Mouse (Mus musculus) midbrain, embryonic 12.5 days (tissue): ENCODE measurements around the gene Elavl2. TPM values are rescaled to one million over a fixed set of nuclear protein-coding genes. Genes with fewer than 3 reads are reported as not detected.

Experiments used
- ATAC-seq: fragments of 200-750 bp; cut with Nextera tagmentation; 2 replicates; pipeline ENCODE4 v1.8.0; 2017; ENCODE audit warnings: low read depth, moderate TSS enrichment, moderate library complexity; ENCODE audit not compliant: low FRiP score
- H3K27ac ChIP-seq: fragments of 300-500 bp; sonication (generic); replicated peaks from 2 replicates; pipeline ENCODE4 v1.5.1; 2016; ENCODE audit warnings: mild to moderate bottlenecking
- H3K27me3 ChIP-seq: fragments of 300-500 bp; sonication (generic); 2 replicates; pipeline ENCODE4 v1.6.1; 2016; ENCODE audit warnings: mild to moderate bottlenecking
- H3K36me3 ChIP-seq: fragments of 300-500 bp; sonication (generic); 2 replicates; pipeline ENCODE4 v1.6.1; 2016
- H3K4me1 ChIP-seq: fragments of 300-500 bp; sonication (generic); 2 replicates; pipeline ENCODE4 v1.6.1; 2016
- H3K4me2 ChIP-seq: fragments of 300-500 bp; sonication (generic); replicated peaks from 2 replicates; pipeline ENCODE4 v1.6.1; 2016; ENCODE audit warnings: mild to moderate bottlenecking, moderate library complexity
- H3K4me3 ChIP-seq: fragments of 300-500 bp; sonication (generic); 2 replicates; pipeline ENCODE4 v1.5.1; 2016; ENCODE audit warnings: mild to moderate bottlenecking
- H3K9ac ChIP-seq: fragments of 300-500 bp; sonication (generic); replicated peaks from 2 replicates; pipeline ENCODE4 v1.6.1; 2016; ENCODE audit warnings: mild to moderate bottlenecking, moderate library complexity
- H3K9me3 ChIP-seq: fragments of 300-500 bp; sonication (generic); 2 replicates; pipeline ENCODE4 v1.6.1; 2016; ENCODE audit warnings: mild to moderate bottlenecking
- WGBS: fragments of 180-500 bp; shearing (Covaris S2); methylation state at CpG from one replicate; pipeline ENCODE4 v1.1.7; 2016; 5-methylcytosine and 5-hydroxymethylcytosine counted together
- polyA plus RNA-seq: library from polyadenylated mRNA; unstranded; fragments of >200 nt; fragmentation: Nextera tagmentation; extraction: Ambion mirVana; gene quantifications from 2 replicates; pipeline ENCODE4 v1.2.1, GENCODE M21; 2016

Elavl2 gene
- polyA plus RNA-seq, 1 experiment from 2014 or later: 92.1 TPM

DNA sequence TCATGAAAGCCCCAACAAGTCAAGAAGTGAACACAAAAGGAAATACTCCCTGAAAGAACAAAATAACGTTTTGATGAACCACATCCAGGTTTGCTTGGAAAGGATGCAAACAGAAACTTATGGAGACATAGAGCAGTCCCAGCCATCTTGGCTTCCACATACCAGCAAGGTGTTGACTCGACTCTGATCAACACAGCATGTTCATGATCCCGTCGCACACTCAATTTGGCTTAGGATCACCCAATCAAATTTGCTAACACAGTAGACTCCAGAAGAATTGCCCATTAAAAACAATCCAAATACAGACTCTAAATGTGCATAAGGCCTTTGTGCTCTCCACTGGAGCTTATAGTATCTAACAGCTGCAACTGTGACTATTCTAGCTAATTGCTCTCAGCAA, 156.7 kb downstream of the Elavl2 start:
- whole genome bisulfite sequencing: 91% methylated on average over 4 of the region's 4 CpGs
- Histone ChIP-seq H3K27me3 (no peaks in the 10 kb centered on the region), H3K4me3 (no peak overlapping the region), H3K4me1 (no peaks in the 10 kb centered on the region; the same call in 1 of the 2 replicates), H3K9ac (no peak overlapping the region), H3K27ac (no peak overlapping the region), H3K4me2 (no peak overlapping the region), H3K36me3 (0 out of 2 replicates have a peak, but pooled peaks cover 5% of the 10 kb centered on the region), H3K9me3 (no peaks in the 10 kb centered on the region)
- ATAC-seq: no peak

DNA sequence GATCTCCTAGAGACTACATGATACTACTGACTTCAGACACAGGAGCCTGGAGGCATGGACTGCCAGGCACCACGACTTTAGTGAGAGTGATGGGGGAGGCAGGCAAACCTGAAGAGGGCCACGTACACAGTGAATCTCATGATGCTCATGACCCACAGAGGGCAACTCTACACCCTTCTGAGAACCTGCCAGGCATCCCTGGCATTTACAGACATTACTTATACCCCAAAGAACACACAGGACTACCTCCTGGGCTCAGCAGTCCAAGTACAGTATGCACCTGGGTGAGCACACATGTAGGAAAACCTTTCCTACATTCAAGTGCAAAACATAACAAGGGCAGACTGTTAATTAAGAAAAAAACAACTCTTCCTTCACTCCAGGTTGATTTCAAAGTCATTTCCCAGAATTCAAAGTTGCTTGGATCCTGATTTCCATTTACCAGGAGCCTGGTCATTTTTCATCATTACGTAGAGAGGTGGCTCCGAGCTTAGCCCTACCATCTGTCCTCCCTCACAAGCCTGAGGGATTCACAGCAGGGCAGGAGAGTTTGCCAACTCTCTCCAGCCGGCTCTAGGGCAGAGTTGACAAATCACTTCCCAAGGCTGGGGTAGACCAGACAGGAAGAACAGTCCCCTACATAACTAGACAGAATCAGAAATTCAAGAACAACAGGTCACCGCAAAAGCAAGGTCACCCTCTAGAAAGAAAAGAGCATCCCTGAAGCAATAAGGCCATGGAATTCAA, 161.7 kb downstream of the Elavl2 start:
- Histone ChIP-seq H3K4me2 (no peak overlapping the region), H3K9me3 (no peaks in the 10 kb centered on the region), H3K4me1 (peaks cover 12% of the 10 kb centered on the region), H3K9ac (no peak overlapping the region), H3K27me3 (no peaks in the 10 kb centered on the region), H3K27ac (no peak overlapping the region), H3K4me3 (no peak overlapping the region), H3K36me3 (0 out of 2 replicates have a peak, but pooled peaks cover 5% of the 10 kb centered on the region)
- WGBS: 81% methylated on average over 6 of the region's 6 CpGs
- no peak for ATAC-seq

DNA sequence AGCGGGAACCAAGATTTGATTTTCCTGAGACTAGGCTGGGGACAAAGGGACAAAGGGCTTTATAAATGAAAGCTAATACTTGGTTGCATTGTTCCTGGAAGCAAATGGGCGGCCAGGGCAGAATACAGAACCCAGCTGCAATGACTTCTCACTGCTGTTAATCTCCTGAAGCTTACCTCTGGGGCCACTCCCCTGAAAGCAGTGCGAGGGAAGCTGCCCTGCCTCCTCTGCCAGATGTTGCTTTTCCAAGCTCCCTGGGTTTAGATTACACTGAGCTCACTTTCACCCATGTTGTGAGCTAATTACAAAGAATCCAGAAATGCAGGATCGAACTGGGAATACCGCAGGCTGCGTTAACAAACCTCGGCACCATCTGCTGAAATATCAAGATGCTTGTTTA, 163.6 kb downstream of the Elavl2 start:
- Histone ChIP-seq H3K27ac (peak overlapping the region; percentile 44), H3K9ac (no peak overlapping the region), H3K27me3 (no peaks in the 10 kb centered on the region), H3K4me2 (no peak overlapping the region), H3K4me1 (peaks cover 12% of the 10 kb centered on the region), H3K4me3 (no peak overlapping the region), H3K9me3 (no peaks in the 10 kb centered on the region), H3K36me3 (0 out of 2 replicates have a peak, but pooled peaks cover 5% of the 10 kb centered on the region)
- ATAC-seq: peak; percentile 53; the same call in 1 of the 2 replicates
- 9% methylated on average over 7 of the region's 7 CpGs for WGBS

DNA sequence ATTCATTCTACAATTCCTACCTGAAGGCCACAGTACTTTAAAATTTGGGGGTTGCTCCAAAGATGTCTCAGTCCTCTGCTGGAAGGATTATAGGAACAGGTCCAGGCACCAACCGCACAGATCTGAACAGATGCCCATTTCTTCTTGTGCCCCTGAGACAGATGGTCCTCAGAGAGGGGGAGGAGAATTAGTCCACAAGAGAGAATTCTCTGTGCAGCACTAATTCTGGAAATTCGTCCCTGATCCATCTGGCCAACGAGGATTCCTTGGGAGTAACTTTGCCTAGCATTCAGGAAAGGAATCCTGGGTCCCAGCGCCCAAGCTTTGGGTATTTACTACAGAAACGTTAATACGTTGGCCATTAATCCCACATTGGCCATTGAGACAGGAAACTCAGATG, 165.6 kb downstream of the Elavl2 start:
- Histone ChIP-seq H3K9ac (no peak overlapping the region), H3K4me2 (no peak overlapping the region), H3K4me3 (no peak overlapping the region), H3K27ac (no peak overlapping the region), H3K9me3 (no peaks in the 10 kb centered on the region), H3K4me1 (peaks cover 12% of the 10 kb centered on the region), H3K27me3 (no peaks in the 10 kb centered on the region), H3K36me3 (0 out of 2 replicates have a peak, but pooled peaks cover 9% of the 10 kb centered on the region)
- ATAC-seq: no peak
- WGBS: 67% methylated on average over 6 of the region's 6 CpGs

DNA sequence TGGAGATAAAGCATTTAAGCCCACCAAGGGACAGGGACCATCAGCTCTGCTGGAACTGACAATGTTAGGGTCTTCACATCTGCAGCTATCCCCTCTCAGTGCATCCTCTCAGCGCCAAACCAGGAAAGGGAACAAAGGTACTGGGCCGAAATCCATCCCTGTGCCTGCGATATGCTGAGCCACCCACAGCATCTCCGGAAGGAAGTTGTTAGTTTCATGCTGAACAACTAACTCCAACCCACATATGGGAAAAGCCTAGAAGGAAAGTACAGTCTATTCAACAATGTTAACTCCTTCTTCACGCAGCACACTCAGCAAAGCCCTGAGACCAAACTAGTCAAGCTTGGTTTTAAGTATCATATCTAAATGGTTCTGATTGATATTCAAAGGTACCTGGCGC, 167.0 kb downstream of the Elavl2 start:
- Histone ChIP-seq H3K4me2 (no peak overlapping the region), H3K4me1 (peaks cover 10% of the 10 kb centered on the region), H3K9ac (no peak overlapping the region), H3K9me3 (no peaks in the 10 kb centered on the region), H3K4me3 (no peak overlapping the region), H3K36me3 (0 out of 2 replicates have a peak, but pooled peaks cover 14% of the 10 kb centered on the region), H3K27ac (no peak overlapping the region), H3K27me3 (no peaks in the 10 kb centered on the region)
- no peak for ATAC-seq
- WGBS: 92% methylated on average over 6 of the region's 6 CpGs

DNA sequence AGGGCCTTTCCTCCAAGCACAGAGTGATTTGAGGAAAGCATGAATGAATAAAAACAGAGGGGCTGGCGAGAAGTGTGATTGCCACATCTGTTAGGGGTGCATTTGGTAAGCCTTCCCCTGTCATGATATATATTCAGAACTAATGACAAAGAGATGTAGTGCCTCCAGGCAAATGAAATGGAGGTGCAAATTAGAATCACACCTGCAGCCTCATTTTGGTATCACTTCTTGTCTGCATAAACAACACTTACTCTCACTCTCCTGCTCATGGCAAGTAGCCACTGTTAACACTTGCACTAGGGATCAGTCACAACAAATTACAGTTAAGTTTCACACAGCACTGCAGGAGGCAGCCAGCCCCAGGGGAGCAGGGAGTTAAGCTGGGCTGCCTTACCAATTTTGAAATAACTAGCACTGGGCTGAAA, 170.1 kb downstream of the Elavl2 start:
- ATAC-seq: peak; percentile 61; the same call in 1 of the 2 replicates
- WGBS: 62% methylated on average over 1 of the region's 1 CpGs
- no peaks in the 10 kb centered on the region for H3K4me1 ChIP-seq
- H3K4me2 ChIP-seq: no peak overlapping the region
- no peak overlapping the region for H3K27ac ChIP-seq
- no peaks in the 10 kb centered on the region for H3K9me3 ChIP-seq
- no peak overlapping the region for H3K9ac ChIP-seq
- no peak overlapping the region for H3K4me3 ChIP-seq
- peaks cover 40% of the 10 kb centered on the region for H3K36me3 ChIP-seq
- H3K27me3 ChIP-seq: no peaks in the 10 kb centered on the region

DNA sequence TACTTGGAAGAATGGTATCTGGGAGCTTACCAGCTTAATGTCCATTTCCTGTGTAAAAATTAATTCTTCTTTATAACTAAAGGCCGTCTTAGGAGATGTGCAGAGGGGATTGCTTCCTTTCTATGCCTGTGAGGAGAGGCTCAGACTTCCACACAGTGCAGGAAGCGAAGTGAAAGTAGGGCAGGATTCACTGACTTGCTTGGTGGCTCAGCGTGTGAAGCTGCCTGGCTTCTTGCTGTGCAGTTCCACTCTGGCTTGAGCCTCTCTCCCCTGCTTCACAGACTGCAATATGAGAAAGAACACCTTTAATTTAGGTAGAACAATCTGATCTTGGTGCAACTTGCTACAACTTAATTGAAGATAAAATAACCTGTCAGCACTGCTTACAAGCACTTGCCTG, 172.2 kb downstream of the Elavl2 start:
- WGBS: 87% methylated on average over 3 of the region's 3 CpGs
- Histone ChIP-seq H3K36me3 (peaks cover 48% of the 10 kb centered on the region), H3K4me1 (no peaks in the 10 kb centered on the region)

DNA sequence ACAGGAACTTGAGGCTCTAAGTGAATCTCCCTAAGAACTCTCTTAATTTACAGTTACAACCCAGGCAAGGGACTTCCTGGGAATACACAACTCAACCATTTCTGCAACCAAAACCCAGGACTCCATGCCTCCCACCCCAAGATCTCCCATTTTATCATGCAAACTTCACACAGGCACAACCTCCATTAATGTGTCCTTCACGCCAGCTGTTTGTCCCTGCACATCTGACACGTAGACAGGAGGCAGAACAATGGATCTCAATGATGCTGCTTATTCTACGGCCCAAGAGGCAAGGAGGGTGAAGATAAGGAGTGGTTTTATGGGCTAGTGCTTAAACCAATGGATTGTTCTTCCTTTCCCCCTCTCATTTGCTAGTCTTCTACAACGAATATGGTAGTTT, 176.8 kb downstream of the Elavl2 start:
- Histone ChIP-seq H3K27ac (no peak overlapping the region), H3K4me2 (no peak overlapping the region), H3K4me1 (no peaks in the 10 kb centered on the region), H3K9ac (no peak overlapping the region), H3K27me3 (no peaks in the 10 kb centered on the region), H3K4me3 (no peak overlapping the region), H3K9me3 (no peaks in the 10 kb centered on the region), H3K36me3 (peaks cover 53% of the 10 kb centered on the region)
- ATAC-seq: no peak
- WGBS: 86% methylated on average over 4 of the region's 4 CpGs

More for the DNA sequence above, 172.2 kb downstream of the Elavl2 start:
- no peak overlapping the region for H3K9ac ChIP-seq
- no peaks in the 10 kb centered on the region for H3K27me3 ChIP-seq
- no peak overlapping the region for H3K27ac ChIP-seq
- ATAC-seq: no peak
- H3K9me3 ChIP-seq: no peaks in the 10 kb centered on the region
- no peak overlapping the region for H3K4me2 ChIP-seq
- no peak overlapping the region for H3K4me3 ChIP-seq

DNA sequence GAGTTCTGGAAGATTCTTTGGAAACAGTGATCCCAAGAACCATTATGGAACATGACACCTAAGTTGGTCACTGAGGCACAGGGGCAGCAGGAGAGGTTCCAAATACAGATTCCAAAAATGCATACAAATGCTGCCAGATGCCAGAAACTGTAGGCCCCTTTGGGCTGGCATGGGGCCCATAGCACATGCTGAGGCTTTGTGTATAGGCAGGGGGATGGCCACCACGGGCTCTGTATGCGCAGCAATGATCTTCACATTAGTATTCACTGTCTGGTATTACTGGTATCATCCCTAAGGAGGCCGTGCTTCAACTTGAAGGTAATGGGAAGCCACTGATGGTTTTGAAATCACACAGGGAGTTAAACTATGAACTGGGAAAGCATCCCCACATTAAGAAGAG, 181.3 kb downstream of the Elavl2 start:
- no peak overlapping the region for H3K27ac ChIP-seq
- no peak for ATAC-seq
- H3K36me3 ChIP-seq: peaks cover 36% of the 10 kb centered on the region
- H3K4me2 ChIP-seq: no peak overlapping the region
- no peaks in the 10 kb centered on the region for H3K27me3 ChIP-seq
- H3K4me3 ChIP-seq: no peak overlapping the region
- H3K9me3 ChIP-seq: no peaks in the 10 kb centered on the region
- 88% methylated on average over 3 of the region's 3 CpGs for WGBS
- H3K9ac ChIP-seq: no peak overlapping the region
- no peaks in the 10 kb centered on the region for H3K4me1 ChIP-seq

DNA sequence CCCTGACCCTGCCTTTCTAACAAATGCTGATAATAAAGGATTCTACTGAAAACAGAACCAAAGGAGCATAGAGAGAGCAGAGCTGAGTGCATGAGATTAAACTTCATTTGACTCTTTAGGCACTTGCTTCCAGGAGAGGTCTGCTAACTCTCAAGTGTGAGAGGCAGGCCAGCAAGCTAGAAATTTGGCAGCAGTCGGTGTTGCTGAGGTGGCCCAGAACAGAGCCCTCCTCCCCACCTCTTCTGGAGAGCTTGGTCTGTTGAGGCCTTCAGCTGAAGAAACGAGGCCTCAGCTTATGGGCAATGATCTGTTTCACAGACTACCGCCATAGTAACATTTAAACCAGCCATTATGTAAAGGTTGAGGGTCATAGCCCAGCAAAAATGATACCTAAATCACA, 186.7 kb downstream of the Elavl2 start:
- no peak for ATAC-seq
- no peak overlapping the region for H3K27ac ChIP-seq
- H3K9ac ChIP-seq: no peak overlapping the region
- no peaks in the 10 kb centered on the region for H3K4me1 ChIP-seq
- no peaks in the 10 kb centered on the region for H3K27me3 ChIP-seq
- H3K9me3 ChIP-seq: no peaks in the 10 kb centered on the region
- H3K36me3 ChIP-seq: peaks cover 36% of the 10 kb centered on the region
- no peak overlapping the region for H3K4me2 ChIP-seq
- H3K4me3 ChIP-seq: no peak overlapping the region
- WGBS: 89% methylated on average over 3 of the region's 3 CpGs

DNA sequence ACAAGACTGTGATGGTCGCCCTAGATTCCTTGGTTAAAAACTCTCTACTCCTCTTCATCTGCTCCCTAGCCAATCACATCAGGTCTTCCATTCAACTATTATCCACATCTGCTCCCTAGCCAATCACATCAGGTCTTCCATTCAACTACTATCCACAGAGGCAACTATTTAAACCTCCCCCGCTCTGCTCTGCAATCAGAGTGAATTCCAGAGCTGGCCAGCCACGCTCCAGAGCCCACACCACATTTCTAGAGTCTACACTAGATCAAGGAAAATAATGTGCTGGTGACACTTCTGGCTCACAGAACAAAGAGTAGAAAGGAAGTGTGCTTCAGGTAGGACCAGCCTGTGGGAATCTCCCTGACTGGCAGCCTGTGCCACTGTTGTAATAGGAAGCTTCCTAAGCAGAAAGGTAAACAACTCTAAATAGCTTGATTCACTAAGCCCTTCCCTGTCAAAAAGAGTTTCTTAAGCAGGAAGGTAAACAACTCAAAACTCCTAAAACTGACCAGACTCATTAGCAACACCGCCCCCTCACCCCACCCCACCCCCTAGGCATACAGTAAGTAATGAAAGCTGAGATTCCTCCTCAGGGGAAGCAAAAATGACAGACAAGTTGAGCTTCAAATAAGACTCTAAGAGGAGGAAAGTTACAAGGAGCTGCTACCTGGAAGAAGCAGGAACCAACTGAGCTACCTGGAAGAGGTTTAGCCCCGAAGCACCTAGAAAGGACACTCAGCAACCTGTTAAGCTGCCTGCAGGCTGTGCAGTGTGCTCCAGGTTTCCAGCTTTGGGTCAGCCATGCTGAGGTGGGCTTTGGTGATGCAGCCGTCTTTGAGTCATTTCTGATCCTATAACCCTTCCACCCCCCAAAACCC, 191.9 kb downstream of the Elavl2 start:
- no peaks in the 10 kb centered on the region for H3K4me1 ChIP-seq
- no peak for ATAC-seq
- no peaks in the 10 kb centered on the region for H3K9me3 ChIP-seq
- no peak overlapping the region for H3K4me2 ChIP-seq
- peaks cover 20% of the 10 kb centered on the region; the same call in 1 of the 2 replicates for H3K36me3 ChIP-seq
- WGBS: 59% methylated on average over 6 of the region's 6 CpGs
- no peak overlapping the region for H3K27ac ChIP-seq
- H3K27me3 ChIP-seq: no peaks in the 10 kb centered on the region
- no peak overlapping the region for H3K9ac ChIP-seq
- H3K4me3 ChIP-seq: no peak overlapping the region
